Mouse (Mus musculus): ENCODE results near the gene Mrpl10.

Mrpl10 gene

GRCm38 (mm10) chr11:97069770-97070169 is 28.4 kb downstream of the Mrpl10 start:
- DNase-seq, result no peak

GRCm38 (mm10) chr11:97071129-97071528 is 29.8 kb downstream of the Mrpl10 start:
- no peak for DNase-seq

GRCm38 (mm10) chr11:97072533-97072932 is 31.2 kb downstream of the Mrpl10 start:
- peak; percentile 43 for DNase-seq

GRCm38 (mm10) chr11:97074235-97074634 is 32.9 kb downstream of the Mrpl10 start:
- DNase-seq, result no peak

DNA sequence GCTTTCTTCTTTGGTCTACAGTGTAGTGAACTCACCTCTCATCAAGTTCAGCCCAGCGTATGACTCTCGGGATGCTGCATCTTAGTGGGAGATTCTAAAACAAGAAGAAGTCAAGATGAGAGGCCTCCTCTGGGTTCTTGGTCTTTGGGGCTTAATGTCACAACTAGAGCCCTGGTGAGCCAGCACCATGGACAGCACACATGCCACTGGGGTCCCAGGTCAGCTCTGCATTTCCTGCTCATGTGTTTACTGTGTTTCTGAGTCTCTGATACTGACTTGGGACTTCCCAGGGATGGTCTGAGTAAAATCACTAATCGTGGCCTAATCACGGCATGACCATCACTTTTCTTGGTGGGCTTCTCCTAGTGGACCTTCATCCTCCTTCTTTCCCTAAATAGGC is 37.4 kb downstream of the Mrpl10 start:
- no peak for DNase-seq

GRCm38 (mm10) chr11:97080291-97080690 is 38.9 kb downstream of the Mrpl10 start:
- DNase-seq, result no peak

DNA sequence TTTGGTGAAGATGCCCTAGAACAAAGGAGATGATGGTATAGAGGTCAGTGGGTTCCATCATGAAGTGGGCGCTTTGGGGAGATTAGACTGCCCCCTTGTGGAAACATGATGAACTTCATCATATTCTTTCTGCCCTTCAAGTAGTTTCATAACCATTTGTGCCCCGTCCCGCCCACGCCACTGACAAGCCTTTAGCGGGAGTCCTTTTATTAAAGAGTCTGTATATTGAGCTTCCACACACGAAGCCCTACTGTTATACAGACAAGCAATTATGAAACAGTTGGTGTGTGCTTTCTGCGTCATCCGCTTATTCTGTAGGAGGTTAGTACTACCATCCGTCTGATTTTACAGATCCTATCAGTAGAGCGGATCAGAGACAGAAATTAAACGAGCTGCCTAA is 41.6 kb downstream of the Mrpl10 start:
- DNase-seq, result no peak

DNA sequence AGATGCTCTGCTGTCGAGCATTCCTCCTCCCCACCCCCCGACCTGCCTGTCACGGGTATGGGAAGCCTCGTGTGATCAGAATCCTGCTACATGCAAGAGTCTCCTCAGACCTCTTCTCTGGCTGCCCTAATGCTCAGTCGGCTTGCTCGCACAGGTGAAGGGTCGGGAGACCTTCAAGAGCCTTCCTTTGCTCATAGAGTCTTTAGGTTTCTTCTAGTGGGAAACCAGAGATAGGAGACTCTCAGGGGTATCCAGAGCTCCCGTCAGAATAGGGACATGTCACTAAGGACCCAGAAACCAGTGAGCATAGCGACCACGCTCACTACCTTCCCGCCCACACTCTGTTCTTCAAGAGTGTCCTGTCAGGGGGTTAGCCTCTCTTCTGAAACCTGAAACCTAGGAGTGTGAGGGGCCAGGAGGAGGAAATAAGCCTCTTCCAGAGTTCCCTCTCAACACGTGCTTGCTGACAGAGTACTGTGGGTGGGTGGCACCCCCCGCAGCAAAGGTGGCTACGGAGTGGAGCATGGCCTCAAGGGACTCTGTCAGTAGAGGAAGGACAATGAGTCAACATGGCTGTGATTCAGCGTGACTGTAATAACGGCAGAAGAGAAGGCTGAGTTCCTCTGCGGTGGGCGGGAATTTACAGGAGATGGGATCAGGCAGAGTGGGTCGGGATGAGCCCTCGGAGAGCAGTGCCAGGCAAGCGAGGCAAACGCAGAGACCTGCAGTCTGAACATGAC is 42.2 kb downstream of the Mrpl10 start:
- peak; percentile 40 for DNase-seq

GRCm38 (mm10) chr11:97084821-97085505 is 43.6 kb downstream of the Mrpl10 start:
- DNase-seq, result no peak

- DNase-seq, result no peak
Observed at GRCm38 (mm10) chr11:97086365-97086764, 45.0 kb downstream of the Mrpl10 start.

DNA sequence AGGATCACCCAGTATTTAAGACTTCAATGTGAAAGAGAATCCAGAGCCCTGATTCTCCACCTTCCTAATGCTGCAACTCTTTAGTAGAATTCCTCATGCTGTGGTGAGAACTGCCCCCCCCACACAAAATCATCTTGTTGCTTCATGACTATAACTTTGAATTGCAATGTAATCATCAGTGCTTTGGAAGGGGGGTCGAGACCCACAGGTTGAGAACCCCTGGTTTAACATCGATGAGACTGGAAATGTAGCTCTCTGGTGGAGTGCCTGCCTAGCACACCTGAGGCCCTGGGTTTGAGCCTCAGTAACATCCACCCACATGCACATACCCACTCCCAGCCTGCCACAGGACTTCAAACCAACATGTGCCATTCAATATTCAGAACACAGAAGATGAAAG is 53.2 kb downstream of the Mrpl10 start:
- no peak for DNase-seq

DNA sequence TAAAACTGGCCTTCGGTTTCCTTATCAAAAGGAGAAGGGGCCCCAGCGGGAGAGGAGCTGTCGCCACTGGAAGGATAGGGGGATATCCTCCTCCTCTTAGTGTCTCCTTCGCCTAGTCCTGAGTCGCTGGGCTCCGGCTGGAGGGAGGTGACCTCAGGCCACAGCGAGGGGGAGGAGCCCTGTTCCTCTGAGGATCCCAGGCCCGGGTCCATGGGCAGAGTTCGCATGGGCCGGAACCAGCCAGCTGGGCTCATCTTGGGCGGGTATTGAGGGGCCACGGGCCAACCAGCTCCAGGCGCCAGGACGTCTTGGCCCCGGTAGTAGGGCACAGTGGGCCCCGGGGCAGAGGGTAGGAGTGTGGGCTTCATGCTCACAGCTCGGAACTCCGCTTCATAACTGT is 57.4 kb downstream of the Mrpl10 start:
- no peak for DNase-seq
